In genomic region chr14:25405191-25405590, GRCm38 (mm10) we compare ENCODE assay signal across 12 mouse cellular contexts. TPM values are rescaled to one million over a fixed set of nuclear protein-coding genes. Genes with fewer than 3 reads are reported as not detected.
DNase-seq lines count a peak whose midpoint lies in the region; ATAC-seq and TF ChIP-seq lines count a peak whose summit lies in the region.
"Had no signal": no experiment of that assay in that cellular context is flagged by ENCODE, and none has a peak within 500 bp of the region (broad histone marks: within the 10 kb centered on the region; RNA-seq: fewer than 3 reads in every experiment).

No protein-coding gene starts in this region.

- H3K4me2 ChIP-seq in kidney, embryonic 16.5 days (replicated peaks; ENCODE audit: low read depth, low read length): no peak overlapping the region
- H3K4me2 ChIP-seq in intestine, postnatal 0 days (replicated peaks; ENCODE audit: low read depth): no peak overlapping the region

- no peak for TF ChIP-seq CTCF in heart, adult 2 months (IDR thresholded peaks at IDR 0.05)
- no peak for TF ChIP-seq CTCF in intestine, postnatal 0 days (IDR thresholded peaks at IDR 0.05; ENCODE audit: low read depth)
- TF ChIP-seq CTCF in thymus, adult 2 months (IDR thresholded peaks at IDR 0.05; ENCODE audit: borderline replicate concordance, control insufficient read depth, extremely low read depth, insufficient read depth, low read length, poor library complexity): no peak

- DNase-seq in kidney, postnatal 36 days: peak; percentile 54 to 57
- DNase-seq in adipocyte (ENCODE audit: low spot score): peak; percentile 9
- peak; percentile 57 to 75 for DNase-seq in heart, adult 2 months
- DNase-seq in spleen, postnatal 36 days (ENCODE audit: low spot score in 2 of 2): no peak
- DNase-seq in thymus, adult 2 months: no peak
- no peak for DNase-seq in spleen, adult 12 weeks (ENCODE audit: low spot score)
- DNase-seq: cerebellum, postnatal 36 days had no signal

- no peaks in the 10 kb centered on the region for H3K27me3 ChIP-seq in kidney, embryonic 16.5 days (ENCODE audit: insufficient read depth, low read length)
- no peaks in the 10 kb centered on the region for H3K27me3 ChIP-seq in heart, adult 2 months (ENCODE audit: control insufficient read depth, insufficient read depth, low read length)
- H3K27me3 ChIP-seq in intestine, postnatal 0 days (replicated peaks; ENCODE audit: control insufficient read depth, insufficient read depth, low read length): no peaks in the 10 kb centered on the region
- no peaks in the 10 kb centered on the region for H3K27me3 ChIP-seq in thymus, adult 2 months (ENCODE audit: control insufficient read depth, insufficient read depth, low read length)

- no peak overlapping the region for H3K4me3 ChIP-seq in kidney, embryonic 16.5 days (ENCODE audit: low read length)
- H3K4me3 ChIP-seq in heart, adult 2 months: no peak overlapping the region
- H3K4me3 ChIP-seq in intestine, postnatal 0 days (ENCODE audit: low read depth, low read length): no peak overlapping the region
- no peak overlapping the region for H3K4me3 ChIP-seq in thymus, adult 2 months (ENCODE audit: control insufficient read depth, insufficient read depth, low read length)
- H3K4me3 ChIP-seq: forebrain, embryonic 10.5 days; megakaryocyte, embryonic 14.5 days had no signal

- no peak for ATAC-seq in kidney, embryonic 16.5 days (ENCODE audit: low FRiP score, low TSS enrichment)
- peak; percentile 58 for ATAC-seq in intestine, postnatal 0 days
- ATAC-seq: inflammation-experienced regulatory T-cells, adult 6 months had no signal

- intact Hi-C loops in heart, adult 2 months (cut with DNase I): no loop called here

- no peaks in the 10 kb centered on the region for H3K36me3 ChIP-seq in kidney, embryonic 16.5 days (ENCODE audit: insufficient read depth, low read length)
- no peaks in the 10 kb centered on the region; the same call in 1 of the 2 replicates for H3K36me3 ChIP-seq in heart, adult 2 months (ENCODE audit: control insufficient read depth, insufficient read depth, low read length)
- no peaks in the 10 kb centered on the region for H3K36me3 ChIP-seq in intestine, postnatal 0 days (ENCODE audit: control insufficient read depth, insufficient read depth)
- no peaks in the 10 kb centered on the region for H3K36me3 ChIP-seq in thymus, adult 2 months (ENCODE audit: control insufficient read depth, insufficient read depth, low read length)
- H3K36me3 ChIP-seq: forebrain, embryonic 10.5 days had no signal

- TF ChIP-seq EP300 in heart, adult 2 months (IDR thresholded peaks at IDR 0.05; ENCODE audit: insufficient read depth, low read depth, low read length): peak; percentile 50; the same call in 1 of the 2 replicates

- no peak for TF ChIP-seq POLR2A in heart, adult 2 months (IDR thresholded peaks at IDR 0.05; ENCODE audit: insufficient read depth, low read depth, low read length)
- no peak for TF ChIP-seq POLR2A in thymus, adult 2 months (IDR thresholded peaks at IDR 0.05; ENCODE audit: control insufficient read depth, extremely low read depth, insufficient read depth, low read length, poor library complexity)

- no peak overlapping the region for H3K27ac ChIP-seq in kidney, embryonic 16.5 days (ENCODE audit: low read length)
- H3K27ac ChIP-seq in heart, adult 2 months: peak overlapping the region; percentile 28
- H3K27ac ChIP-seq in intestine, postnatal 0 days (ENCODE audit: low read depth, low read length): no peak overlapping the region
- H3K27ac ChIP-seq in thymus, adult 2 months (ENCODE audit: control insufficient read depth, insufficient read depth, low read length): no peak overlapping the region
- H3K27ac ChIP-seq: forebrain, embryonic 10.5 days had no signal

- no peaks in the 10 kb centered on the region for H3K9me3 ChIP-seq in kidney, embryonic 16.5 days (ENCODE audit: low read length)
- H3K9me3 ChIP-seq in intestine, postnatal 0 days (ENCODE audit: control insufficient read depth): no peaks in the 10 kb centered on the region
- H3K9me3 ChIP-seq: forebrain, embryonic 10.5 days; megakaryocyte, embryonic 14.5 days had no signal

- no peak overlapping the region for H3K9ac ChIP-seq in kidney, embryonic 16.5 days (replicated peaks; ENCODE audit: low read length)
- no peak overlapping the region for H3K9ac ChIP-seq in heart, adult 2 months (ENCODE audit: low read depth, low read length)
- no peak overlapping the region for H3K9ac ChIP-seq in intestine, postnatal 0 days (ENCODE audit: low read depth, low read length)

- H3K4me1 ChIP-seq in kidney, embryonic 16.5 days (ENCODE audit: insufficient read depth, low read length): peaks cover 15% of the 10 kb centered on the region
- peaks cover 13% of the 10 kb centered on the region for H3K4me1 ChIP-seq in heart, adult 2 months (ENCODE audit: control insufficient read depth, insufficient read depth, low read length)
- no peaks in the 10 kb centered on the region for H3K4me1 ChIP-seq in intestine, postnatal 0 days (replicated peaks; ENCODE audit: control insufficient read depth, insufficient read depth, low read length)
- H3K4me1 ChIP-seq in thymus, adult 2 months (replicated peaks; ENCODE audit: control insufficient read depth, insufficient read depth, low read length): peaks cover 6% of the 10 kb centered on the region; the same call in 1 of the 2 replicates

- WGBS in kidney, embryonic 16.5 days: 45% methylated on average over 4 of the region's 4 CpGs
- WGBS in heart, adult 2 months: 30% methylated on average over 4 of the region's 4 CpGs
- 51% methylated on average over 4 of the region's 4 CpGs for WGBS in intestine, postnatal 0 days
- WGBS in thymus, adult 2 months: 72% methylated on average over 4 of the region's 4 CpGs

- no peaks in the 10 kb centered on the region for H3K79me2 ChIP-seq in heart, adult 2 months (replicated peaks; ENCODE audit: control insufficient read depth, insufficient read depth, low read length)

RNA-seq across cellular contexts. Expression of gene Zmiz1, which starts 53.8 kb away (rescaled TPM):
- 36.0 and 46.6 TPM in 2 replicates for polyA plus RNA-seq in kidney, embryonic 16.5 days (2015; fragmentation: Nextera tagmentation; extraction: Ambion mirVana)
- total RNA-seq in heart, adult 2 months (2021): 10 to 100 TPM; 40.7 to 42.0 TPM
- 21.8 and 27.1 TPM in 2 replicates for polyA plus RNA-seq in heart, adult 2 months (2012; rRNA removed)
- 12.4 and 13.5 TPM in 2 replicates for polyA plus RNA-seq in intestine, postnatal 0 days (2015; fragmentation: Nextera tagmentation; extraction: Ambion mirVana)
- polyA plus RNA-seq in thymus, adult 2 months (2012; rRNA removed): 58.9 and 93.6 TPM in 2 replicates

Comparison
In these comparisons a context has a peak if more than half of its experiments do, and no peak if none do; other contexts are left out.
1. DNase-seq: peak in kidney, postnatal 36 days (2 of 2), adipocyte (single experiment) and heart, adult 2 months (2 of 2); none in spleen, postnatal 36 days (0 of 2), thymus, adult 2 months (single experiment) and spleen, adult 12 weeks (single experiment).